Mouse (Mus musculus) skeletal muscle tissue, adult 2 months (tissue): ENCODE measurements around the gene Gcnt4.

ENCODE experiments used
- DNase-seq: peaks from one replicate; pipeline ENCODE4 v3.0.0-alpha.2; 2012; ENCODE audit warnings: low read depth, low spot score

Gcnt4 gene

DNA sequence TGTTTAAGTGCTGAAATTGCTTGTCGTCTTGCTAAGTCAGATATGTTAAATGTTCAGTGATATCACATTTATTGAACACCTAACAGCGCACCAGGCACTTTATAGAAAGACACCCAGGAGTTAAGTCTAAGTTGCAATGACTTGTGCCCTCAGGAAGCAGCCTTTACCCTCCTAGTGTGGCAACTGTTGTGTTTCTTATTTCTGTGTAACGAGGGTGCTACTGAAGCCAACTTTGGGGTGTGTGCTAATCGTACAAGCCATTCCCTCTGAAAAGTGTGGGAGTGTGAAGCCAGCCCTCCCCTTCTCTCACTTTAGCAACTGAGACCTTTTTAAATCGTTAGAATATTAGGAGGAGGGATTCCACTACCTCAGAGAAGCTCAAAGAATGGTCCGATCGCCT, 23.2 kb downstream of the Gcnt4 start:
- DNase-seq = no peak

DNA sequence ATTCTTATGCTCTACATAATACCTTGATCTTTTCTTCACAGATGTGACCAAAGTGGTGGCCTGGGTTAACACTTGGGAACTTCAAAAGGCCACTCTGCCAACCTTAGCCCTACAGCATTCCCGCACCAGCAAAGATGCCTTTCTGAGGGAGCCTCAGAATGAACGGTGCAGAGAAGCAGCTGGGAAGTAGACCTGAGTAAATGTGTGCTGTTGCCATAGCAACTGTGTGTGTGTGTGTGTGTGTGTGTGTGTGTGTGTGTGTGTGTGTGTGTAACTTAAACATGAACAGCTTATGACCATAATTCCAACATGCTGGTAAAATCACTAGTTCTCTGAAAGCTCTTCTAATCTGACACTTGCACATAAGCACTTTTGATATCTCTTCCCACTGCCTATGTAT, 27.4 kb downstream of the Gcnt4 start:
- no peak for DNase-seq

DNA sequence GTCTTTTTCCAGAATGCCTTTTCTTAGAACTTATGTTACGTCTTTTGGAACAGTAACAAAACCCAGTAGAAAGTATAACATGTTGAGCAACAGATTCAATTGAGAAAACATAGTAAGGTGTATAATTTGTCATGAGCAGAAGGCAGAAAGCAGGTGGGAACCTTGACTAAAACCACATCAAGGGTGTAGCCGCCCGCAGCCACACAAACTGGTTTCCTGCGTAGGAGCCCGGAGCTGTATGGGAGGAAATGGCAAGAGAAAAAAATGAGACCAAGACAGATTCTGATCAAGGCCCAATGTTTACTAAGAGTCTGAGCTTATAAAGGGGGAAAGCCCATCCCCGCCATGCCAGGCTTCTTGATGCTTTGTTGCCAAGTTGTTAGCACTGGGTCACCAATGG, 32.0 kb downstream of the Gcnt4 start:
- DNase-seq = no peak

DNA sequence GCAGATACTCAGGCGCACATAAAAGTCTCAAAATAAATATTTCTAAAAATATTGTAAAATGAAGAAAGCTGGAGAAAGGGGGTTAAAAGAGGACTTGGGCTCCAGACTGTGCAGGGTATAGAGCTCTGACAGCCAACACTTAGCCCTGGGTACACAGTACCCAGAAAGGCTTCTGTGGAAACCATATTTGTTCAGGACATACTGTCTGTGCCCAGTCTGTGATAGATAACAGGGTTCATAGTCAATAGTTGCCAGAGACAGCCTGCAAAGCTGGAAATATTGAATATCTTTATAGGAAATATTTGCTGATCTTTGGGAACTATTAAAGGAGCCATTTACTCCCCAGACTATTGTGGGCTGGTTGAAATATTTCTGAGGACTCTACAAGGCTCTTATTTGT, 35.5 kb downstream of the Gcnt4 start:
- no peak for DNase-seq

DNA sequence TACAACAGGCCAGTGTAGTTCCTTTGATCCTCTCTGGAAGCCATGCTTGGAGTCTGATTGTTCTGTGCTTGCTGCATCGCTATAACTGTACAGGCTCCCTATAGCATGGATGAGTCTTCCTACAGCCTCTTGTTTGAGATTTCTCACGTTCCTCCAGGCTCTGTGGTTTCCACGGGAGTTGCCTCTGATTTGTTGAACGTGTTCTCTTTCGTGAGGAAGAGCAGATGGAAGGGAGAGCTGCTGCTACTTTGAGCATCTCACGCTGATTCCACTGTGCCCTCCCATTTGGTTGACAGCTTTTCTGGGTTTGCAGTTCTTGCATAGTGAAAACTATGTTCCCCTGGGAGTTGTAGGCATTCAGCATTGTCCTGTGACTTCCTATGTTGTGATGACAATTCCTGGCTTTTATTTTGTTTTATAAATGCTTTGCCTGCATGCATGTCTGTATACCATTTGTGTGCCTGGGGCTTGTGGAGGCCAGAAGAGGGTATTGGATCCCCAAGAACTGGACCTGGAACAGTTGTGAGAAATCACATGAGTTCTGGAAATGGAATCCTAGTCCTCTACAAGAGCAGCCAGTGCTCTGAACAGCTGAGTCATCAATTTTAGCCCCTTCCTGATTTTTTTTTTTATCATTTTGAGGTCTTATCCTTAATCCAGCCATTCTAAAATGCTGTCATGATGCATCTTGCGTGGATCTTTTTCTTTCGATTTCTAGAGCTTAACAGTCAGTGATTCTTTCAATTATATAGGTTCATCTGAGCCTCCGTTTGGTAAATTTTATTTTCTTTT, 37.1 kb downstream of the Gcnt4 start:
- DNase-seq = no peak

DNA sequence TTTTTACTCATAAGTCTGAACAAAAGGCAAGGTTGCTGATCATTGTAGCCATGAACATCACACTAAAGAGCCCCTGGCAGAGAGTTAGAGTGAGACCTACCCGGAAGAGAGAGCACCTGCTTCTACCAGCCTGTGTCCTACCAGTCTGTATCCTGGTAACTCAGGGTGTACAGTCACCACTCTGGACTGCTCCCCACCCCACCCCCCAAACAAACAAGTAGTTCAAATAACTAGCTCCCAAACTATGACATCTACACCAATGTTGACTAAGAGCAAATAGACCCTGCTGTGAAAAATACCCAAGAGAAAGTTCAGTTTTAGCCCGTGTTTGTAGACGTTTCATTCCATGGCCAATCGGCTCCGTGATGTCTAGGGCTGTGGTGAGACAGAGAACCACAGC, 38.3 kb downstream of the Gcnt4 start:
- no peak for DNase-seq

DNA sequence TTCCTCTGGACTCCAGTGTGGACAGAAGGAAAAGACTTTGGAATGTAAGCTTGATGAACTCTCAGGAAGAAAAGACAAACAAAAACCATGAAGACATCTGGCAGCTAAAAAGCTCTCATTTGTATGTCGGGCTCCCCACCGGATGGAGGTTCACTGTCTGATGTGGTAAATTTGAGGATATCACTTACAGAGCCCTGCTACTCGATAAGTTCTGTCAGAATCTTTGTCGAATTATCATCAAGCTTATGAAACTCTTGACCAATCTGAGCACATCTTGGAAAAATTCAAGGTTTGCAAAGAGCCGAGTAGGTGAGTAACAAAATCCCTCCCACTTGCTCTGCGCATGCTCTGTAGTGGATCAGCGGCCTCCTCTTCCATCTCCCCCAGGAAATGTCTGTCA, 40.5 kb downstream of the Gcnt4 start:
- DNase-seq = no peak

DNA sequence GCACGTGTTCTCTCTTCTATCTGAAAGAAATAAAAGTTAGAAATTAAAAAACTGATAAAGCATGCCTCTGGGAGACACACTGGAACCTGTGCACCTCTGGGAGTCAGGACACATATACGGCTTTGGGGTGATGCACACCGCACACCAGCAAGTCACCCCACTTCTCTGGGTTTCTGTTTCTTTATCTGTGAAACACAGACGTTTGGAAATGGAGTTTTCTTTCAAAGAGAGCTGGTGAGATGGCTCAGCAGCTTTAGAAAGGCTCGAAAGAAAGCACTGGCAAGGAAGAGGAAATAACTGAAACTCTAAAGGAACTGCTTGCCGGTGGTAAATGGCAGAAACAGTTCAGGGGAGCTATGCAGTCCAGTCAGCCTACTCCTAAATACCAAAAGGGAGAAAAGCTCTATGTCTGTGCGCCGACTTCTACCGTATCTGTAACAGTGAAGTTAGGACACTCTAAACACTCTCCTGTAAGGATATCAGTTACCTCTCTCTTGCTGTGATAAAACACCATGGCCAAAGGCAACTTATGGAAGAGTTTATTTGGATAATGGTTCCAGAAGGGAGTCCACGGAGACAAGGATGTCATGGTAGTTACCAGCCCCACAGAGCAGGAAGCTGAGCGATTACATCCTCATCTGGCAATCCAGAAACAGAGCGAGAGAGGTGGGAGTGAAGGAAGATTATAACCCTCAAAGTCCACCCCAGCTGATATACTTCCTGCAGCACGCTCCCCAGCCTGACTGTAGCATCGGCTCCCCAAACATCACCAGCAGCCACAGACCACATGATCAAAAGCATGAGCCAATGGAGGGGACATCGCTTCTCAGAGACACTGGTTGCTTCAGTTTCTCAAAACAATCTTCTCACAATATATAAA, 42.0 kb downstream of the Gcnt4 start:
- DNase-seq = no peak

DNA sequence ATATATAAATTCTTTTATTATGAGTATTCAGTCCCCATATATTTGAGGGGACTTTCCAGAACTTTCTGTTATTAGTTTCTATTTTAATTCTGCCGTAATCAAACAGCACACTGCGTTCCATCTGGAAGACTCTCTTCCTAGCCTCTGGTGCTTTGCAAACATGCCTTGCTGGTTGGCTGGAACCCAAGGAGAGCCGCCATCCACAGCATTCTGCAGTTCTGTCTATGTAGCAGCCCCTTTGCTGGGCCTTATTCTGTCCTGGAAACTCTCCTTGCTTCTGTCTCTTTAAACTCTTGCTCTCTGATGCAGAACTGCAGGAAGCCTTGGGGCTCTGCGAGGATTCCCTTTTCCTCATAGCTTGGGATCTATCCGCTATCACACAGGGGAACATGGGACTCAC, 42.6 kb downstream of the Gcnt4 start:
- DNase-seq = no peak

DNA sequence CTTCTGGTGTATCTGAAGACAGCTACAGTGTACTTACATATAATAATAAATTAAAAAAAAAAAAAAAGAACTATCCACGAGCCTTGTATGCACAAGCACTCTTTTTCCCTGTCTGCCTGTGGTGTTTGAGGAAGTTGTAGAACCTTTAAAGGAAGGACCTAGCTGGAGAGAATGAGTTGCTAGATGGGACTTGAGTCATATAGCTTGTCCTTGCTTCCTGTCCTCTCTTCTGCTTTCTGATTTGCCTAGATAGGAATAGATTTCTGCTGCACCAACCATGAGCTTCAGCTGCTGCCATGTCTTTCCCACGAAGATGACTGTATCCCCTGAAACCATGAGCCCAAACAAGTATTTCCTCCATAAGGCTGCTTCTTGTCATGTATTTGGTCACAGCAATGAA, 43.3 kb downstream of the Gcnt4 start:
- no peak for DNase-seq

DNA sequence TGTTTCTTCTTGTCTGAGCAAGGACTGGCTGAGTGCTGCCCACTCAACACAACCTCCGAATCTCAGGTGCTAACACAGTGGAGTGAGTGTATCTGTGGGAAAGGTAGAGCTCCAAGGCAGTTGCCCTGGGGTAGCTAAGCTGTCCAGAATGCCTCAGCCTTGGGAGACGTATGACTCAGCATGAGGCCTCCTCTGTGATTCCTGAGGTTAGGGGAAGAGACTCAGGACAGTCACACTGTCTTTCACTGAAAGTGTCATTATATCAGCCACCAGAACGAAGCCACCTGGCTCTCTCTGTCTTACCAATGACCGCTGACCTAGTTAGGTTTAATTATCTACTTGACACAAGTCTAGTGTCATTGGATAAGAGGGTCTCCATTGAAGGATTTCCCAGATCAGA, 46.6 kb downstream of the Gcnt4 start:
- no peak for DNase-seq

DNA sequence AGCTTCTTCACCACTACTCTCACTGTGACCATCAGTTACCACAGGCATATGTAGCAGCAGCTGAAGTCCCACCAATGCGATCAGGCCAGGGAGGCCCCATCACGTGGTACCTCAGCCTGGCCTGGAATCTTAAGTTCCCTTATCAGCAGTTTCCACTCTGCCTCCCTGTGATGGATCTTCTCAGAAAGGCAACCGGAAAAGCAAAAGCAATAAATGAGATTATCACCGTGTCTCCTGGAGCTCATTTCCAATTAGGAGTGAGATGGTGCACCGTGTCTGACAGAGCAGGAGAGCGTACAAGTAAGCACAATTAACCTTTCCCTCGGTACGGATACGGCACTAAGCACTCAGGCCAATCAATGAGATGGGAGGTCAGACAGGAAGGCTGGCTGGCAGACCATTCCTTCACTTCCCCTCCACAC, 47.4 kb downstream of the Gcnt4 start:
- DNase-seq = no peak

DNA sequence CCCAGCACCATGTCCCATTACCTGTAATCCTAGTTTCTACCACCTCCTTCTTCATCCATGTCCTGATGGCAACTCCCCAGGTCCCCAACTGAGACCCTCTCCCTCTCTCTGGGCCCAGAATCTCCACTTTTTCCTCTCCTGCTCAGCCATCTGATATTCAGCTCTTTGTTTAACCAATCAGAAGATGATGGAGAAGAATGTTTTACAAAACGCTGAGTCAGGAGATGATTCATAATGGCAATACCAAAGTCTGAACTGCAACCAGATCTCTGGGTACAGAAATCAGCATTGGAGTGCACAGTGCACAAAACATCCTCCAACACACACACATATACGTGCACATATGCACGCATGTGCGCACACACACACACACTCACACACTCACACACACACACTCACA, 48.8 kb downstream of the Gcnt4 start:
- DNase-seq = no peak

DNA sequence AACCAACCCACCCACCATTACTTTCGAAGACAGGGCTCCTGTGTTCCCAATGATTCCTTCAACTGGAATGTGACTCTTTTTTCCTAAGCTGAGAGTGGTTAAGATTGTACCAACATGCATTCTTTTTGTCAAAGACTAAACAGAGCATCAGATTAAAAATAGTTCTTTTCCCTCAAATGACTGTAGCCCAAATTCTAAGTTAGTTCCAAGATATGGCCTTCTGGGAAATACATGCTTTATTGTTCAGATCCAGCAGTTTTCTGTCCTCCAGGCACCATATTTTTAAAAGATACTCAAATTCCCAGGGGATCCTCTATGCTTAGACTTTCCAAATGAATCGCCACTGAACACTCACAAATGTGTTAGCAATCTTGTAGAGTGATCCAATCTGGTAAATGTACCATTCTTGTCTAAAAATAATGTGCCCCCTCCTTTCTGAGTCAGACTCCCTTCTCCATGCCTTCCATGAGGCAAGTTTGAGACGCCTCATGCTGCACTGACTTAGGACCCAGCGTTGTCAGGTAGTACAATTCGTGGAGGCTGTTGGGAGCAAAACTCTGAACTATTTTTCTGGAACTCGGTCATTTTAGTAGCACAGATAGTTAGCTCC, 52.6 kb downstream of the Gcnt4 start:
- no peak for DNase-seq

DNA sequence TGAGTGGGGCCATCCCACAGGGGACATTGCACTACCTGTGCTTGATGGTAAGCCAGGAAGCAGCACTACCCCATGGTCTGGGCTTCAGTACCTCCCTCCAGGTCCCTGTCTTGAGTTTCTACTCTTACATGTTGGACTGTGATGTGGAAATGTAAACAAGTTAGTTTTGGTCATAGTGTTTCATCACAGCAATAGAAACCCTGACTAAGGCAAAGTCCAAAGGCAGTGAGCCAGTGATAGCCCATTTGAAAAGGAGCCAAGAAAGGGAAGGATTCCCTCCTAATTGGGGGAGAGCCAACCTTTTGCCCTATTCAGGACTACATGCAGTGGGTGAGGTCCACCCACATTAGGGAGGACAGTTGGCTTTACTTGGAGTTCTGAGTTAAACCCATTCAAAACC, 56.1 kb downstream of the Gcnt4 start:
- DNase-seq = no peak

DNA sequence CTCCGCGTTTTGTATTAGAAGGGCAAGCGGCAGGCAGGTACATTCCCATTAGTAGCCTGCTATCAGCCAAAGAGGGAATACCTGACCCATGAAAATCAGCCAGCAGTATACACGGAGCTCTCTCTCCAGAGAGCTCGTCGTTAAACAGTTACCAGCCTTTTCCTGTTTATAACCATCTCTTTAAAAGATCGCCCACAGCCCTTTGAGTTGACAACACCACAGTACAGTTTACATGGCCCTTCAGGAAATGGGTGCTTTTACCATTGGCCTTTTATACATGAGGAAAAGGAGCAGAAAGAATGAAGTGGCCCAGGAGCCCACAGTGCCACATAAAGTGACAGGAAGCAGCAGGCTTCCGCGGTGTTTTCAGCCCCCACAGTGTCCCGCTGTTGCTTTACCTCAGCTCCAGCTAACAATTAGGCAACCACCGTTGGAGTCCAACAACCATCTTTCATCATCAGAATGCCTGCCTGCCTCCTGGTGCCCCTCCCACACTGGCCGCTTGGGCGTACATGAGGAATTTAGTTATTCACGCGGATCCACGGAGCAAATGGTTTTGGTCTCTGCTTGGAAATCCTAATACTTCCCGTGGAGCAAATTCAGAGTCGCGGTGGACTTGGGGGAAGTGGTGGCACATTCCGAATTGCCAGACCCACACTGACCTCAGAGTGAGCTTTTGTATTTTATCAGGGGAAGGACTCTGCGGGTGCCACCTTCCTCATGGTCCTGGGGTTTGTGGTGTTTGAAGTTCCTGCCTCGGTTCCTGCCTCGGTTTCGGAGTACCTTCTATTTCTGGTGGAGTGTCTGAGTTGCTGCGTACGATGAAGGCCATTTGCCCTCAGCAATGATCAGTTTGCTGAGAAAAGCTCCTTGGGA, 59.0 kb downstream of the Gcnt4 start:
- no peak for DNase-seq

DNA sequence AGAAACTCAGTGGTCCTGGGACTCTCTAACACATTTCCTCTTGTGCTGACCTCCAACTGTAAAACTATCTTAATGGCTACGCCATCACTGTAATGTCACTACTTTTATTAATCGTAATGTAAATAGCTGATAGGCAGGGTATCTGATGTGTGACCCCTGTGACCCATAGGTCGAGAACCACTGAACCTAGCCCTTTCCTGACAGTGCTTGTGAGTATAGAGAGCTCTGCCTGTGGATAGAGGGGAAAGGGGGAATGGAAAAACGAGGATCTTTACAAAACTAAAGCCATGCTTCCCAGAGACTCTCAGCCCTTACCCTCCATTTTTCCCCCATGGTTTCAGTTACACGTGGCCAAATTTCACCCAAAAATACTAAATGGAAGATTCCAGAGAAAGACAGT, 60.2 kb downstream of the Gcnt4 start:
- no peak for DNase-seq

DNA sequence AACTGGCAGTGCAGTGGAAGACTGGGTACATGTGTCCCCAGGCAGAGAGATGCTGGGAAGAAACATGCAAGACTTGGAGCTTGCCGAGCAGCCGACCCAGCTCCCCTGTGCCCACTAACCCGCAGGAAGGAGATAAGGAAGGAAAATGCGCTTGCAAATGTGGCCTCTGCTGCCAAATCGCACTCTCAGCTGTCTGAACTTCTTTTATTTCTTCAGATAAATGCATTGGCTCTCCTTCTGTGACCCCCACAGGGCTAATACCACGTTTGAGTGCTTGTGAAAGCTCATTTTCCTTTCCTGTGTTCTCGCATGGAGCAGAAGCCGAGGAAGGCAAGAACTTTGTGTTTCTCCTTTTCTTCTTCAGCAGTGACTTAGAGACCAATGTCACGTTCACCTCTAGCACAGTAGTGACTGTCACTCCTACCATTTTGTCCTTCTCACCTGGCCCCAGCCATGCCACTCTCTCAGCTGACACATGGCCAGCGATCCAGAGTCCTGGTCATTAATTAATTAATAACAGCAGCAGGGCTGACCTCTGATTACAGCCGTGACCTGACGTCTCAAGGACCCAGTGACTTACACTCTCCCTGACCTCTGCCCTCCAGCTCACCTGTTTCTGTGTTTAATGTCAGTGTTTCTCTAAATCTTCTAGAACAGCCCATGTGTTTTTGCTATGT, 61.2 kb downstream of the Gcnt4 start:
- no peak for DNase-seq

DNA sequence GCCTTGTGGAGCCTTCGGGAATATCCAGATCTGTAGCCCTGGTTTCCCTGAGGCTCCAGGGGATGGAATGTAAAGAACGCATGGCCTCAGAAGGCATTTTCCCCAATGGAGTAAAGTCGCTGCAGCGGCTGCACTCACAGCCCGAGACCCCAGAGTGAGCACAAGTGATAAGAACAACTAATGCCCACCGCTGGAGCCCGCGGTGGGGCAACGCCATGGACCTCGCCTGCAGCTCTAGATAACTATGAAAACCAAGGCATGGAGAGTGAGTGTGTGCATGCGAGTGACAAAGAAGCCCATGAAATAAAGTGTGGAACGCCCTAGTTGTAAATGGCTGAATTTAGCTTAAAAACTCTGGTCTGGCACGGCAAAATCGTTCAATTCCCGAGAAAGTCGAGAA, 64.6 kb downstream of the Gcnt4 start:
- DNase-seq = no peak

DNA sequence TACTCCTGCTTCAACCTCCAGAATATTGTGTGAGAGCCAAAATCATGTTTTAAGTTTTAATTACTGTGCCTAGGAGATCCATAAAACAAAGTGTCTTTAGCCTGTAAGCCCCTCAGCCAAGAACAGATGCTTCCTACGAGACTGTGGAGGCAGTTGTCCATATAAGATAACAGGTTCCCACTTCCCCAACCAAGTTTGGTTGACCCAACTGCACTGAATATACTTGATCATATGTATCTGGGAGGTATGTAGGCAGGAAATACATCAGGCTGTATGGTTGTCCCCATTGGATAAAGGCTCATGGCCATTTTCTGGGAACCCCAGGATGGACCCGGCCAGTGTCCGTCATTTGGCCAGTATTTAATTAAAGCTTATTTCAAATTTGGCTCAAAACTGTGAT, 65.6 kb downstream of the Gcnt4 start:
- DNase-seq = no peak
